Mouse (Mus musculus) splenic B cell, adult 2 months (primary cell): ENCODE results near the gene Gnaq.

ENCODE experiments used
- DNase-seq: peaks from one replicate; pipeline ENCODE4 v3.0.0-alpha.2; 2011; ENCODE audit warnings: low read depth, low spot score
- H3K27me3 ChIP-seq: 2 replicates; pipeline ENCODE4 v1.6.1; 2012; ENCODE audit warnings: mild to moderate bottlenecking, low read length, moderate library complexity, mixed read lengths; ENCODE audit not compliant: control insufficient read depth, poor library complexity, insufficient read depth, severe bottlenecking
- H3K36me3 ChIP-seq: 2 replicates; pipeline ENCODE4 v1.6.1; 2012; ENCODE audit warnings: mild to moderate bottlenecking, low read length, moderate library complexity, mixed read lengths; ENCODE audit not compliant: control insufficient read depth, poor library complexity, insufficient read depth, severe bottlenecking

Gene Gnaq

GRCm38 (mm10) chr19:16318128-16318811, 185.6 kb downstream of the Gnaq start:
- Histone ChIP-seq H3K36me3 (0 out of 2 replicates have a peak, but pooled peaks cover 1% of the 10 kb centered on the region), H3K27me3 (no peaks in the 10 kb centered on the region)
- DNase-seq: no peak

DNA sequence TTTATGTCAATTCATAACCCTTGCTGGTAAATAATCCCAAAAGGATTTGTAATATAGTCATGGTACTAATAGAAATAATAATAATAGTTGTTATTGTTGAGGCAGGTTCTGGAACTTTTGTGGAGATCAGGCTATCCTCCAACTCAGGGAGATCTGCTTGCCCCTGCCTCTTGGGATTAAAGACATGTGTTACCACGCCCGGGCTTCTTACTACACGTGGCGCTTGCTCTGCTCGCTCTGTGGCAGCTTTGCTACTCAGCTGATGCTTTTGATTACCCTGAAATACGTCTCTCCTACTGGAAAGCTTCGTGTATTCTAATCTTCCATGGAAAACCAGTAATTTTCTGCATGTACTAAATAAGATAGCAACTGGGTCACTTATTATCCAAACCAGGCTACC, 187.4 kb downstream of the Gnaq start:
- H3K27me3 ChIP-seq: no peaks in the 10 kb centered on the region
- no peak for DNase-seq
- 0 out of 2 replicates have a peak, but pooled peaks cover 1% of the 10 kb centered on the region for H3K36me3 ChIP-seq

DNA sequence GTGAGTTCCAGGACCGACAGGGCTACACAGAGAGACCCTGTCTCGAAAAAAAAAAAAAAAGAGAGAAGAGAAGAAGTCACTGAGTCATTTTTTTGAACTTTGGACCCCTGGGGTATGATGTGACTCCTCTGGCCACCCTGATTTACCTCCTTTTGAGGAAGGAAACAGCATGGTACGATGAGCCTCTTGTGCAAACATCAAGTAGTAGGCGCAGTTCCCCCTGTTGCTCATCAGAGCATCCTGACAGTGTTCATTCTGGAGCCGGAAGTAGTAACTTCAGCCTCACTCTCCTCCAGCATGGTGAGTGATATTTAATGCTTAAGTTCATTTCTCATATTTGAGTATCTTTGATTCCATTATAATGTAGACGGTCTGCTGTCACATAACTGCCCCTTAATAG, 190.4 kb downstream of the Gnaq start:
- 0 out of 2 replicates have a peak, but pooled peaks cover 1% of the 10 kb centered on the region for H3K36me3 ChIP-seq
- peak; percentile 60 for DNase-seq

GRCm38 (mm10) chr19:16324239-16324638, 191.6 kb downstream of the Gnaq start:
- no peaks in the 10 kb centered on the region for H3K27me3 ChIP-seq
- H3K36me3 ChIP-seq: 0 out of 2 replicates have a peak, but pooled peaks cover 1% of the 10 kb centered on the region
- no peak for DNase-seq

More for the DNA sequence above, 190.4 kb downstream of the Gnaq start:
- H3K27me3 ChIP-seq: no peaks in the 10 kb centered on the region

- peak; percentile 54 for DNase-seq
- Histone ChIP-seq H3K27me3 (no peaks in the 10 kb centered on the region), H3K36me3 (0 out of 2 replicates have a peak, but pooled peaks cover 1% of the 10 kb centered on the region)
Observed at GRCm38 (mm10) chr19:16325911-16326310, 193.3 kb downstream of the Gnaq start.

DNA sequence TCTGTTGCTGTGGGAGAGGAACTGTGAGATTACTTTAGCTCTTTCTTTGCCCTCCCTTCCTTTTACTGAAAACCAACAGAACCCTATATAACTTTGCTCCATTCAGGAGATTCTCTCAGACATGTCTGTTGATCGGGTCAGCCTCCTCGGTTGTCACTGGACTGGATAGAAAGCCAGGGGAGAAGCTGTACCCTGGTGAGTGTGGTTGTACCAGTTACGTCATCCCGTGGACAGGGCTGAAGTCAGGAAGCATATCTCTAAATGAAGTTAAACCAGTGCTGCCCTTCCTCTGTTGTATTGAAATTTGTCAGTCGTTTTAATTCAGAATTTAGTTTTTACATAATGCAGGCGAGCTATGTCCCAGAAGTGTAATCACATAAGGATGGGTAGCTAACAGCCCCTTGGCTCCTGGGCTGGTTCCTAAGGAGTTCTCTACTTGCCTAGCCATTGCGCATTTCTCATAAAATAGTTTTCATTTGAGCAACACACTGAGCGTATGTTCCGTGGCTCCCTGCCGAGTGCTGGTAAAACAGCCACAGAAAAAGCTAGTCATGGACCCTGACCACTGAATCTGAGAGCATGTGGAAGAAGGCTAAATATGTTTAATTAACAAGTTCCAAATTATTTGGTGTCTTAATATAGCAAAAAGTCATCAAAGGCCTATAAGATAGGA, 194.9 kb downstream of the Gnaq start:
- H3K27me3 ChIP-seq: no peaks in the 10 kb centered on the region
- H3K36me3 ChIP-seq: no peaks in the 10 kb centered on the region
- DNase-seq: no peak

GRCm38 (mm10) chr19:16328074-16328850, 195.6 kb downstream of the Gnaq start:
- DNase-seq: peak; percentile 89
- Histone ChIP-seq H3K27me3 (no peaks in the 10 kb centered on the region), H3K36me3 (no peaks in the 10 kb centered on the region)

- Histone ChIP-seq H3K36me3 (peaks cover 3% of the 10 kb centered on the region; the same call in 1 of the 2 replicates), H3K27me3 (no peaks in the 10 kb centered on the region)
- DNase-seq: peak; percentile 18
Observed at GRCm38 (mm10) chr19:16329056-16329455, 196.4 kb downstream of the Gnaq start.

GRCm38 (mm10) chr19:16329648-16330047, 197.0 kb downstream of the Gnaq start:
- DNase-seq: peak; percentile 36
- Histone ChIP-seq H3K36me3 (peaks cover 3% of the 10 kb centered on the region; the same call in 1 of the 2 replicates), H3K27me3 (no peaks in the 10 kb centered on the region)

GRCm38 (mm10) chr19:16330161-16330560, 197.5 kb downstream of the Gnaq start:
- DNase-seq: peak; percentile 26
- peaks cover 3% of the 10 kb centered on the region; the same call in 1 of the 2 replicates for H3K36me3 ChIP-seq
- H3K27me3 ChIP-seq: no peaks in the 10 kb centered on the region

DNA sequence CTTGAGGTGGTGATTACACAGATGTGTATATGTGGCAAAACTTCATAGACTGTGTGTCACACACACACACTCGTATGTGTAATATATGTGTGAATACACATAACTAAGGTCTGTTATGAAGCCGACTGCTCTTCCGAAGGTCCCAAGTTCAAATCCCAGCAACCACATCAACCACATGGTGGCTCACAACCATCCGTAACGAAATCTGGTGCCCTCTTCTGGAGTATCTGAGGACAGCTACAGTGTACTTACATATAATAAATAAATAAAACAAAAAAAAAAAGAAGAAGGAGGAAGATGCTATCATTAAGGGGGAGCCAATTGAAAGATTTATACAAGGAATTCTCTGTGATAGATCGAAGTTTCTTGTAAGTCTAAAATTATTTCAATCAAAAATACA, 198.4 kb downstream of the Gnaq start:
- DNase-seq: no peak
- Histone ChIP-seq H3K27me3 (no peaks in the 10 kb centered on the region), H3K36me3 (peaks cover 3% of the 10 kb centered on the region; the same call in 1 of the 2 replicates)

DNA sequence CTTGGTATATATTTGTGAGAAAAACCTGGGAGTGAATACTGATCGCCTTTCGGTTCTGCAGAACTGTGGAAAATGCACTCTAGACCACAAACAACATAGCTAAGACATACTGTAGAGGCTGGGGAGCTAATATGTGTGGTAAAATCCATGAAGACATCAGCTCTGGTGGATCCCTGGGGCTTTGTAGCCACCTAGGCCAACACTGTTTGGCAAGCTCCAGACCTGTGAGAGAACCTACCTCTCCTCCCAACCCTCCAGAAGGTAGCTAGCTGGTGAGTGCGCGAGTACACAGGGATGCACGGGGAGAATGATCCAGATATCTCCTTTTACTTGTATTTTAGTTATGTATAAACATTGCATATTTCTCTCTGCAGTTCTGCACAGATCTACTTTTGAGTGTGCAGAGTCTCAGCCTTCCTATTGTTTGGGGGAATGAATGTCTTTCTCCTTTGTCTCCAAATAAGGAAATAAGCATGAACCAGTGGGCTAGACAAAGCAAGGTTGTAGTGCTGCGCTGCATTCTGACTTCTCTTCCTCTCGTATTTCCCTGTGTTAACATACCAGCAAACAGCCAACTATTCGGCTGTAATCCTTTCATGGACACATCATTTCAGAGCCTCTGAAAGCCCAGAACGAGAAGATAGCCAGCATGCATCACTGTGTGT, 205.4 kb downstream of the Gnaq start:
- no peak for DNase-seq

GRCm38 (mm10) chr19:16339954-16340586, 207.4 kb downstream of the Gnaq start:
- DNase-seq: no peak
- peaks cover 3% of the 10 kb centered on the region; the same call in 1 of the 2 replicates for H3K36me3 ChIP-seq
- H3K27me3 ChIP-seq: no peaks in the 10 kb centered on the region

More for the DNA sequence above, 205.4 kb downstream of the Gnaq start:
- no peaks in the 10 kb centered on the region for H3K27me3 ChIP-seq
- peaks cover 6% of the 10 kb centered on the region; the same call in 1 of the 2 replicates for H3K36me3 ChIP-seq

DNA sequence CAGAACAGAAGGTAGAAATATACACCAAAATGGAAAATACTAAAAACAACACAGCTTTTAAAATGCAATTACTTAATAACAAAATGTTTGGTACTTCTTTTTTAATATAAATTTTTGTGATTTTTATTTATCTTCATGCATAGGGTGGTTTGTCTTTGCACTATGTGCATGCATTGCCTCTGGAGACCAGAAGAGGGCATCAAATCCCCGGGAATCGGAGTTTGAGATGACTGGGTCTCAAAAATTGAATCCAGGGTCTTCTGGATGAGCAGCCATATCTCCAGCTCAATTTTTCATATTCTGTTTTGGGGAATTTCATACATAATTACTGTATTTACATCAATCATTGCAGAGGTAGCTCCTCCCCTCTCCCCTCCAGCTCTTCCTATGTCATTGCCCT, 210.1 kb downstream of the Gnaq start:
- DNase-seq: no peak
- peaks cover 3% of the 10 kb centered on the region; the same call in 1 of the 2 replicates for H3K36me3 ChIP-seq
- H3K27me3 ChIP-seq: no peaks in the 10 kb centered on the region
